Mouse (Mus musculus): ENCODE measurements around the gene Rexo2.
A peak's percentile ranks its signal among the peaks of the same experiment; 100 is the strongest.

- TF ChIP-seq EP300 (IDR thresholded peaks at IDR 0.05; ENCODE audit: low read depth) (no peak), CTCF (IDR thresholded peaks at IDR 0.05; ENCODE audit: low read depth) (peak; percentile 84)
Observed at GRCm38 (mm10) chr9:48466804-48467203, 13.6 kb downstream of the Rexo2 start.

Data from heart, postnatal 0 days (tissue).